Mouse (Mus musculus) liver, embryonic 14.5 days (tissue): Measurements from ENCODE around the gene Anapc4.

Source experiments
- CTCF ChIP-seq: IDR thresholded peaks from 2 replicates; pipeline ENCODE4 v1.5.1; 2016; ENCODE audit warnings: antibody characterized with exemption, low read depth, control low read depth
- EP300 ChIP-seq: IDR thresholded peaks from 2 replicates; pipeline ENCODE4 v1.6.1; 2016; ENCODE audit warnings: antibody characterized with exemption, low read depth

GRCm38 (mm10) chr5:52864446-52864845, 30.6 kb downstream of the Anapc4 start:
- TF ChIP-seq CTCF (no peak), EP300 (no peak)
